ENCODE assay signal across 13 mouse cellular contexts in genomic region chr17:34681132-34681571, GRCm38 (mm10). TPM values are rescaled to one million over a fixed set of nuclear protein-coding genes. Genes with fewer than 3 reads are reported as not detected.
DNase-seq lines count a peak whose midpoint lies in the region; ATAC-seq and TF ChIP-seq lines count a peak whose summit lies in the region.
"Had no signal": no experiment of that assay in that cellular context is flagged by ENCODE, and none has a peak within 500 bp of the region (broad histone marks: within the 10 kb centered on the region; RNA-seq: fewer than 3 reads in every experiment).

No protein-coding gene starts in this region.

- peak; percentile 85 to 89 for DNase-seq in adrenal gland, adult (ENCODE audit: inconsistent age in 2 of 2, low spot score in 1 of 2)
- DNase-seq in adrenal gland, postnatal 4 days (ENCODE audit: low spot score in 2 of 2), result no peak
- DNase-seq in CH12.LX (ENCODE audit: extremely low read depth), result peak; percentile 72
- peak; percentile 70 to 81 for DNase-seq in heart, adult 9 months (ENCODE audit: low spot score in 2 of 2)
- peak; percentile 63 for DNase-seq in lung, postnatal 25 days (ENCODE audit: low spot score)
- no peak for DNase-seq in gastrocnemius, adult 18-20 months (ENCODE audit: low spot score)
- DNase-seq: B cell, adult 2 months; thymus, postnatal 14 days had no signal

- H3K4me1 ChIP-seq in CH12.LX (ENCODE audit: control insufficient read depth in 1 of 2, insufficient read depth in 2 of 2), result peaks cover 10 to 19% of the 10 kb centered on the region in 2 experiments; a peak in 3 of 4 replicates
- H3K4me1 ChIP-seq in forebrain, embryonic 15.5 days, result peaks cover 8% of the 10 kb centered on the region; the same call in 1 of the 2 replicates
- H3K4me1 ChIP-seq in midbrain, embryonic 16.5 days (ENCODE audit: control insufficient read depth, insufficient read depth, low read length), result no peaks in the 10 kb centered on the region

- TF ChIP-seq POLR2A in CH12.LX (IDR thresholded peaks at IDR 0.05; ENCODE audit: low read depth, low read length), result no peak

- dilution Hi-C loops in CH12.LX (cut with MboI; ENCODE audit: extremely low pct_ligation_motif_present, extremely low pct_unique_long_range_greater_than_20kb, low sequenced_read_pairs), result no loop called here

- no peak for TF ChIP-seq RAD21 in CH12.LX (IDR thresholded peaks at IDR 0.05; ENCODE audit: low read depth, low read length)

- H3K27me3 ChIP-seq in CH12.LX (replicated peaks), result peaks cover 95% of the 10 kb centered on the region
- H3K27me3 ChIP-seq in forebrain, embryonic 15.5 days, result no peaks in the 10 kb centered on the region
- H3K27me3 ChIP-seq in midbrain, embryonic 16.5 days (ENCODE audit: control insufficient read depth, insufficient read depth, low read depth, low read length), result no peaks in the 10 kb centered on the region

- H3K9ac ChIP-seq in CH12.LX (ENCODE audit: insufficient read depth, low read depth), result no peak overlapping the region
- H3K9ac ChIP-seq in forebrain, embryonic 15.5 days (replicated peaks), result no peak overlapping the region
- H3K9ac ChIP-seq in midbrain, embryonic 16.5 days (ENCODE audit: low read depth, low read length), result no peak overlapping the region
- H3K9ac ChIP-seq: liver, embryonic 14.5 days had no signal

- H3K9me3 ChIP-seq in CH12.LX (replicated peaks; ENCODE audit: low read length), result no peaks in the 10 kb centered on the region
- no peaks in the 10 kb centered on the region for H3K9me3 ChIP-seq in forebrain, embryonic 15.5 days
- no peaks in the 10 kb centered on the region for H3K9me3 ChIP-seq in midbrain, embryonic 16.5 days (replicated peaks; ENCODE audit: control insufficient read depth, low read length, poor library complexity, severe bottlenecking)

- no peak overlapping the region for H3K4me3 ChIP-seq in CH12.LX (replicated peaks in 1 of 3; ENCODE audit: low read depth in 2 of 3, low read length in 2 of 3, poor library complexity in 1 of 3)
- no peak overlapping the region for H3K4me3 ChIP-seq in forebrain, embryonic 15.5 days
- no peak overlapping the region for H3K4me3 ChIP-seq in midbrain, embryonic 16.5 days (ENCODE audit: low read depth, low read length)

- H3K4me2 ChIP-seq in CH12.LX (ENCODE audit: insufficient read depth, low read depth, poor library complexity, severe bottlenecking), result no peak overlapping the region
- H3K4me2 ChIP-seq in forebrain, embryonic 15.5 days (replicated peaks), result no peak overlapping the region
- no peak overlapping the region for H3K4me2 ChIP-seq in midbrain, embryonic 16.5 days (ENCODE audit: low read length)

- H3K79me2 ChIP-seq in CH12.LX (replicated peaks; ENCODE audit: control insufficient read depth, extremely low read depth, insufficient read depth, poor library complexity, severe bottlenecking), result no peaks in the 10 kb centered on the region

- no peak for ATAC-seq in forebrain, embryonic 15.5 days (replicated peaks)
- no peak for ATAC-seq in midbrain, embryonic 16.5 days
- ATAC-seq: forebrain, embryonic 16.5 days; hindbrain, postnatal 0 days had no signal

- in situ Hi-C loops in CH12.LX (cut with MboI; ENCODE audit: low pct_ligation_motif_present, low pct_unique_long_range_greater_than_20kb, low sequenced_read_pairs), result no loop called here

- TF ChIP-seq EP300 in CH12.LX (IDR thresholded peaks at IDR 0.05; ENCODE audit: low read length), result peak; percentile 66

- TF ChIP-seq CTCF in CH12.LX (conservative IDR thresholded peaks at IDR 0.05 in 1 of 2, IDR thresholded peaks at IDR 0.05 in 1 of 2; ENCODE audit: low read depth in 2 of 2, low read length in 2 of 2), result no peak

- H3K36me3 ChIP-seq in CH12.LX (replicated peaks in 1 of 2; ENCODE audit: control insufficient read depth in 1 of 2, insufficient read depth in 1 of 2, low read length in 1 of 2), result no peaks in the 10 kb centered on the region
- no peaks in the 10 kb centered on the region for H3K36me3 ChIP-seq in forebrain, embryonic 15.5 days
- H3K36me3 ChIP-seq in midbrain, embryonic 16.5 days (ENCODE audit: control insufficient read depth, insufficient read depth, low read length), result no peaks in the 10 kb centered on the region

- H3K27ac ChIP-seq in CH12.LX (ENCODE audit: insufficient read depth, low read depth), result no peak overlapping the region
- H3K27ac ChIP-seq in forebrain, embryonic 15.5 days (replicated peaks), result no peak overlapping the region
- no peak overlapping the region for H3K27ac ChIP-seq in midbrain, embryonic 16.5 days (ENCODE audit: low read length)
- H3K27ac ChIP-seq: hindbrain, postnatal 0 days; liver, embryonic 14.5 days had no signal

- 85% methylated on average over 17 of the region's 17 CpGs for whole genome bisulfite sequencing in forebrain, embryonic 15.5 days
- WGBS in midbrain, embryonic 16.5 days, result 81% methylated on average over 17 of the region's 17 CpGs

TF ChIP-seq in CH12.LX, 34 proteins besides CTCF, POLR2A, EP300 and RAD21 (continues in another document):
- TF ChIP-seq IRF4 (IDR thresholded peaks at IDR 0.05; ENCODE audit: low read depth, low read length) (peak; percentile 94), BHLHE40 (IDR thresholded peaks at IDR 0.05; ENCODE audit: low read depth, low read length) (peak; percentile 98), JUN (IDR thresholded peaks at IDR 0.05; ENCODE audit: insufficient read depth, low read depth, low read length) (peak; percentile 48; the same call in 1 of the 2 replicates), MEF2A (IDR thresholded peaks at IDR 0.05; ENCODE audit: borderline replicate concordance, low read depth, low read length) (no peak), CHD1 (IDR thresholded peaks at IDR 0.05; ENCODE audit: low read depth, low read length) (no peak), MXI1 (IDR thresholded peaks at IDR 0.05; ENCODE audit: low read depth, low read length) (no peak), MAFK (IDR thresholded peaks at IDR 0.05; ENCODE audit: insufficient replicate concordance, low read length) (peak; percentile 98), SMC3 (IDR thresholded peaks at IDR 0.05; ENCODE audit: low read depth, low read length) (0 out of 2 replicates have a peak, but pooled peaks have one; percentile 12), MYC (IDR thresholded peaks at IDR 0.05; ENCODE audit: low read depth, low read length) (peak; percentile 66; the same call in 1 of the 2 replicates), MAX (IDR thresholded peaks at IDR 0.05; ENCODE audit: low read length) (peak; percentile 56; the same call in 1 of the 2 replicates), ELF1 (IDR thresholded peaks at IDR 0.05; ENCODE audit: low read depth, low read length) (no peak), USF2 (conservative IDR thresholded peaks at IDR 0.05; ENCODE audit: low read depth, low read length) (no peak), UBTF (IDR thresholded peaks at IDR 0.05; ENCODE audit: low read depth, low read length) (no peak), ZMIZ1 (IDR thresholded peaks at IDR 0.05; ENCODE audit: low read depth, low read length) (no peak), TCF12 (IDR thresholded peaks at IDR 0.05; ENCODE audit: low read depth, low read length) (peak; percentile 60), ETS1 (conservative IDR thresholded peaks at IDR 0.05; ENCODE audit: low read depth, low read length) (peak; percentile 47; the same call in 1 of the 2 replicates), RCOR1 (conservative IDR thresholded peaks at IDR 0.05; ENCODE audit: low read depth, low read length) (peak; percentile 93), MAZ (IDR thresholded peaks at IDR 0.05; ENCODE audit: low read depth, low read length) (0 out of 2 replicates have a peak, but pooled peaks have one; percentile 19)

RNA-seq across cellular contexts. Expression of gene Tnxb, which starts 10.8 kb away (rescaled TPM):
- total RNA-seq in adrenal gland, postnatal 4 days (2021), result 10 to 100 TPM; 29.4 to 33.0 TPM
- total RNA-seq in CH12.LX (2012; rRNA removed) (not detected in 2 replicates), CH12.LX (2014; rRNA removed) (not detected in 2 replicates)
- polyA plus RNA-seq in CH12.LX (2012; ENCODE audit: insufficient read length, low read depth), result not detected in 2 replicates
- 0.05 and 0.06 TPM in 2 replicates for polyA plus RNA-seq in forebrain, embryonic 15.5 days (2015; fragmentation: Nextera tagmentation; extraction: Ambion mirVana)
- polyA plus RNA-seq in midbrain, embryonic 16.5 days (2015; fragmentation: Nextera tagmentation; extraction: Ambion mirVana), result 0.14 and 0.15 TPM in 2 replicates
- 10 to 100 TPM; 28.3 to 32.8 TPM for total RNA-seq in gastrocnemius, adult 18-20 months (2021)

RNA-seq across cellular contexts. Expression of gene Atf6b, which starts 34.2 kb away (rescaled TPM):
- total RNA-seq in adrenal gland, postnatal 4 days (2021), result 10 to 100 TPM; 48.1 to 52.3 TPM
- total RNA-seq in CH12.LX (2012; rRNA removed), result 34.3 and 34.5 TPM in 2 replicates
- total RNA-seq in CH12.LX (2014; rRNA removed), result 18.9 and 20.2 TPM in 2 replicates
- 54.3 and 59.6 TPM in 2 replicates for polyA plus RNA-seq in CH12.LX (2012; ENCODE audit: insufficient read length, low read depth)
- polyA plus RNA-seq in forebrain, embryonic 15.5 days (2015; fragmentation: Nextera tagmentation; extraction: Ambion mirVana), result 111 and 112 TPM in 2 replicates
- polyA plus RNA-seq in midbrain, embryonic 16.5 days (2015; fragmentation: Nextera tagmentation; extraction: Ambion mirVana), result 119 and 123 TPM in 2 replicates
- total RNA-seq in gastrocnemius, adult 18-20 months (2021), result 1 to 10 TPM; 5.9 to 7.9 TPM

RNA-seq across cellular contexts. Expression of gene Fkbpl, which starts 36.6 kb away (rescaled TPM):
- total RNA-seq in adrenal gland, postnatal 4 days (2021), result 10 to 100 TPM; 13.2 to 16.3 TPM
- total RNA-seq in CH12.LX (2012; rRNA removed), result 5.5 and 6.8 TPM in 2 replicates
- total RNA-seq in CH12.LX (2014; rRNA removed), result 6.8 and 8.2 TPM in 2 replicates
- 5.6 and 6.2 TPM in 2 replicates for polyA plus RNA-seq in CH12.LX (2012; ENCODE audit: insufficient read length, low read depth)
- 15.3 and 15.8 TPM in 2 replicates for polyA plus RNA-seq in forebrain, embryonic 15.5 days (2015; fragmentation: Nextera tagmentation; extraction: Ambion mirVana)
- polyA plus RNA-seq in midbrain, embryonic 16.5 days (2015; fragmentation: Nextera tagmentation; extraction: Ambion mirVana), result 15.4 and 17.9 TPM in 2 replicates
- 1 to 10 TPM; 5.7 to 6.0 TPM for total RNA-seq in gastrocnemius, adult 18-20 months (2021)

RNA-seq across cellular contexts. Expression of gene Prrt1, which starts 51.8 kb away (rescaled TPM):
- total RNA-seq in adrenal gland, postnatal 4 days (2021), result 10 to 100 TPM; 10.7 to 11.5 TPM
- total RNA-seq in CH12.LX (2012; rRNA removed), result not detected in 2 replicates
- total RNA-seq in CH12.LX (2014; rRNA removed), result not detected in 2 replicates
- polyA plus RNA-seq in CH12.LX (2012; ENCODE audit: insufficient read length, low read depth), result not detected in 2 replicates
- 6.8 and 7.4 TPM in 2 replicates for polyA plus RNA-seq in forebrain, embryonic 15.5 days (2015; fragmentation: Nextera tagmentation; extraction: Ambion mirVana)
- polyA plus RNA-seq in midbrain, embryonic 16.5 days (2015; fragmentation: Nextera tagmentation; extraction: Ambion mirVana), result 10.3 and 11.5 TPM in 2 replicates
- under 1 TPM; 0.30 to 0.38 TPM for total RNA-seq in gastrocnemius, adult 18-20 months (2021)

RNA-seq across cellular contexts. Expression of gene Ppt2, which starts 52.8 kb away (rescaled TPM):
- total RNA-seq in adrenal gland, postnatal 4 days (2021), result 10 to 100 TPM; 52.6 to 62.3 TPM
- total RNA-seq in CH12.LX (2012; rRNA removed) (0.76 and 1.9 TPM in 2 replicates), CH12.LX (2014; rRNA removed) (0.24 TPM in 1 of 2 replicates, not detected in the other)
- 0.60 and 0.84 TPM in 2 replicates for polyA plus RNA-seq in CH12.LX (2012; ENCODE audit: insufficient read length, low read depth)
- polyA plus RNA-seq in forebrain, embryonic 15.5 days (2015; fragmentation: Nextera tagmentation; extraction: Ambion mirVana), result 17.2 and 18.2 TPM in 2 replicates
- polyA plus RNA-seq in midbrain, embryonic 16.5 days (2015; fragmentation: Nextera tagmentation; extraction: Ambion mirVana), result 19.9 and 21.0 TPM in 2 replicates
- total RNA-seq in gastrocnemius, adult 18-20 months (2021), result 10 to 100 TPM; 36.0 to 38.3 TPM

Comparison
In these comparisons a context has a peak if more than half of its experiments do, and no peak if none do; other contexts are left out.
1. DNase-seq: peak in adrenal gland, adult (2 of 2), CH12.LX (single experiment), heart, adult 9 months (2 of 2) and lung, postnatal 25 days (single experiment); none in adrenal gland, postnatal 4 days (0 of 2) and gastrocnemius, adult 18-20 months (single experiment).
2. RNA of gene Tnxb, which starts 10.8 kb away (total RNA-seq): 29.4 to 33.0 TPM in adrenal gland, postnatal 4 days and 28.3 to 32.8 TPM in gastrocnemius, adult 18-20 months; not detected in CH12.LX; every median in the first group is over 10 times any median in the second.